Comparison of ENCODE assay signal across 10 mouse cellular contexts in the genomic region with DNA sequence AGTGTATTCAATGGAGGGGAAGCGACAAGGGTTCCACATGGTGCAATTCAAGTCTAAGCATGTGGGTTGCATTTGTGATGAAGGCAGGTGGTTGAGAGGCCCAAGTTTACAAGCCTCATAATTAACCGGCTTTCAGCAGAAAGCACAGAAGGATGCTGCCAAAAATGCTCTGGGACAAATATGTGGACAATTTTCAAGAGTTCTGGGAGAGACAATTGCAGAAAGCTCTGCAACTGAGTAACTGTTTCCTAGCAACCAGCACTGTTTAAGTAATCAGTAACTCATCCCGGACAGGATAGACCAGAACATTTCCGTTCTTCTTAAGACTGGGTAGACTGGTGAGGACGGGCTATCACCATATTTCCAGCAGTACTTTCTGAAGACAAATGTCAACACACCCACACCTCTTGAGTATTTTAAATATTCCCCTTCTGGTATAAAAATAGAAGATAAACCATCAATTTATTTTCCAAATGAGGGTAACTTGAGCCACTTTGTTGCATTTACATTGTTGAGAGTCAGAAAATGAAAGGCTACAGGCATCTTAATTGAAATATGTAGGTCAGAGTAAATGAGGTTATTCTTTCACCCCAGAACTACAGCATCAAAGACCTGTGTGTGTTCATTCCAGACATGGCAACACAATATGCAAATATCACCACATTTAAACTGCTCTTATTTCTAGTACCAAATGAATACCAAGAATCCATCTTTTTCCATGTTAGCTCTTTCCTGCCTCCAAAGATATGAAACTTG.
DNase-seq lines count a peak whose midpoint lies in the region; TF ChIP-seq lines count a peak whose summit lies in the region.
"Had no signal": no experiment of that assay in that cellular context is flagged by ENCODE, and none has a peak within 500 bp of the region (broad histone marks: within the 10 kb centered on the region; RNA-seq: fewer than 3 reads in every experiment).

No protein-coding gene starts in this region.

- 40% methylated on average over 5 of the region's 5 CpGs for WGBS in liver, adult 2 months

- no peak for TF ChIP-seq POLR2A in liver, adult 2 months (IDR thresholded peaks at IDR 0.05; ENCODE audit: extremely low read depth, insufficient read depth, low read length)

- intact Hi-C loops in gastrocnemius, adult 2 months (cut with DNase I): no loop called here
- intact Hi-C loops in left cerebral cortex, adult 2 months (cut with DNase I): no loop called here

- DNase-seq in gastrocnemius, adult 2 months: no peak
- DNase-seq in gastrocnemius, postnatal 10 days: no peak
- DNase-seq in liver, adult 2 months (ENCODE audit: extremely low read depth, low read depth, low spot score): peak; percentile 50
- no peak for DNase-seq in liver
- DNase-seq in left cerebral cortex, adult 2 months (ENCODE audit: extremely low spot score in 1 of 2, low spot score in 2 of 2): no peak
- DNase-seq in urinary bladder, adult 2 months (ENCODE audit: low spot score): no peak
- DNase-seq in spleen, postnatal 4 days (ENCODE audit: low spot score in 2 of 2): no peak
- DNase-seq: adrenal gland, postnatal 36 days had no signal

- H3K79me2 ChIP-seq in liver, adult 2 months (ENCODE audit: control insufficient read depth, insufficient read depth, low read length): peaks cover 2% of the 10 kb centered on the region; the same call in 1 of the 2 replicates

- H3K9ac ChIP-seq in liver, adult 2 months (ENCODE audit: low read depth, low read length): no peak overlapping the region
- H3K9ac ChIP-seq: liver, embryonic 15.5 days had no signal

- H3K27ac ChIP-seq in gastrocnemius, adult 2 months: peak overlapping the region; percentile 57
- no peak overlapping the region for H3K27ac ChIP-seq in liver, adult 2 months (replicated peaks; ENCODE audit: insufficient read depth, low read depth, low read length)
- H3K27ac ChIP-seq in brown adipose tissue, adult 24 weeks (replicated peaks; ENCODE audit: low read depth, low read length): 0 out of 2 replicates have a peak overlapping the region, but pooled peaks have one; percentile 25
- H3K27ac ChIP-seq in left cerebral cortex, adult 2 months: peak overlapping the region; percentile 69
- H3K27ac ChIP-seq: liver, embryonic 15.5 days had no signal

- no peaks in the 10 kb centered on the region for H3K27me3 ChIP-seq in liver, adult 2 months (ENCODE audit: control insufficient read depth, insufficient read depth, low read length)
- H3K27me3 ChIP-seq: liver, embryonic 15.5 days had no signal

- H3K36me3 ChIP-seq in liver, adult 2 months (ENCODE audit: control insufficient read depth, insufficient read depth, low read length): peaks cover 68% of the 10 kb centered on the region

- no peaks in the 10 kb centered on the region for H3K4me1 ChIP-seq in liver, adult 2 months (ENCODE audit: control insufficient read depth, insufficient read depth, low read length)
- peaks cover 2% of the 10 kb centered on the region; the same call in 1 of the 2 replicates for H3K4me1 ChIP-seq in brown adipose tissue, adult 24 weeks (ENCODE audit: control insufficient read depth, insufficient read depth, insufficient read length, low read length)
- H3K4me1 ChIP-seq: liver, embryonic 15.5 days had no signal

- H3K4me3 ChIP-seq in gastrocnemius, adult 2 months: no peak overlapping the region
- no peak overlapping the region for H3K4me3 ChIP-seq in liver, adult 2 months (ENCODE audit: insufficient read depth, low read depth, low read length)
- no peak overlapping the region for H3K4me3 ChIP-seq in brown adipose tissue, adult 24 weeks (ENCODE audit: insufficient read depth, low read depth, low read length)
- no peak overlapping the region for H3K4me3 ChIP-seq in left cerebral cortex, adult 2 months
- H3K4me3 ChIP-seq: liver, embryonic 15.5 days had no signal

- TF ChIP-seq CTCF in gastrocnemius, adult 2 months (IDR thresholded peaks at IDR 0.05): no peak
- no peak for TF ChIP-seq CTCF in liver, adult 2 months (IDR thresholded peaks at IDR 0.05; ENCODE audit: low read depth, low read length)
- TF ChIP-seq CTCF in left cerebral cortex, adult 2 months (IDR thresholded peaks at IDR 0.05): no peak
